Mouse (Mus musculus) splenic B cell, adult 2 months (primary cell): ENCODE data around the gene Nr2f1.
A peak's percentile ranks its signal among the peaks of the same experiment; 100 is the strongest.

Source experiments
- DNase-seq: peaks from one replicate; pipeline ENCODE4 v3.0.0-alpha.2; 2011; ENCODE audit warnings: low read depth, low spot score
- H3K27me3 ChIP-seq: 2 replicates; pipeline ENCODE4 v1.6.1; 2012; ENCODE audit warnings: mild to moderate bottlenecking, low read length, moderate library complexity, mixed read lengths; ENCODE audit not compliant: control insufficient read depth, poor library complexity, insufficient read depth, severe bottlenecking
- H3K36me3 ChIP-seq: 2 replicates; pipeline ENCODE4 v1.6.1; 2012; ENCODE audit warnings: mild to moderate bottlenecking, low read length, moderate library complexity, mixed read lengths; ENCODE audit not compliant: control insufficient read depth, poor library complexity, insufficient read depth, severe bottlenecking

Nr2f1 gene

GRCm38 (mm10) chr13:78194135-78194849 lies 5.3 kb downstream of the Nr2f1 start:
- H3K36me3 ChIP-seq, result no peaks in the 10 kb centered on the region
- DNase-seq, result no peak
- H3K27me3 ChIP-seq, result peaks cover 3% of the 10 kb centered on the region

DNA sequence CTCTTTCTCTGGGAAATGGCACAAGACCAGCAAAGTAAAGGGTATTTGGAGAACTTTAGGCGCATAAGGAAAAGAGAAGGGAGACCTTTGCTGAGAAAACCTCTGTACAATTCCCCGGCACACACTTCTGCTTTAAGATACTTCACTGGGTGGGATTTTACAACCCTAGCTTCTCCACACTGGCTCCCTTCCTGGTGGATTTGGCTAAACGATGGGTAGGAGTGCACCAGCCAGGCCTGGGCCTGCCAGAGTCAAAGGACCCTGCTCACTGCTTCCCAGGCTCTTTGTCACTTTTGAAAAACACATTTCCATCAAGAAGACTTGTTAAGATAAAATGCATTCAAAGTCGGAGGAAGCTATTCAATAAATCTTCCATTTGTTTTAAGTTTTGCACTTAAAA lies 6.3 kb downstream of the Nr2f1 start:
- DNase-seq, result no peak
- peaks cover 2% of the 10 kb centered on the region; the same call in 1 of the 2 replicates for H3K27me3 ChIP-seq
- no peaks in the 10 kb centered on the region for H3K36me3 ChIP-seq

DNA sequence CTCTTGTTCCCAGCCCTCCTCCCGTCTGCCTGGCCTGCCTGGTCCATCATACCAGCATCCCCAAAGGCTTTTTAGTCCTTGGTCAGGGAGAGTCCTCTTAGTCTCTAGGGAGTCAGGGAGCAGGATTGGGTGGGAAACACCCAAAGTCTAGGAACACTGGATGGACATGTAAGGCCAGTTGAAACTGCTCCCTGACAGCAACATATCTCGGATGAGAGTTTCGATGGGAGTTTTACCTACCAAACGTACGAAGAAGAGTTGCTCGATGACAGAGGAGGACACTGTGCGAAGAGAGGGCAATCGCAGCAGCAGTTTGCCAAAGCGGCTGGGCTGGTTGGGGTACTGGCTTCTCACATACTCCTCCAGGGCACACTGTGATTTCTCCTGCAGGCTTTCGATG lies 10.0 kb downstream of the Nr2f1 start:
- H3K27me3 ChIP-seq, result no peaks in the 10 kb centered on the region
- H3K36me3 ChIP-seq, result no peaks in the 10 kb centered on the region
- no peak for DNase-seq

- H3K36me3 ChIP-seq, result no peaks in the 10 kb centered on the region
- H3K27me3 ChIP-seq, result peaks cover 3% of the 10 kb centered on the region; the same call in 1 of the 2 replicates
- no peak for DNase-seq
Observed at GRCm38 (mm10) chr13:78187833-78188232, 11.7 kb downstream of the Nr2f1 start.

GRCm38 (mm10) chr13:78186340-78186946 lies 13.1 kb downstream of the Nr2f1 start:
- Histone ChIP-seq H3K36me3 (no peaks in the 10 kb centered on the region), H3K27me3 (peaks cover 3% of the 10 kb centered on the region; the same call in 1 of the 2 replicates)
- peak; percentile 33 for DNase-seq

DNA sequence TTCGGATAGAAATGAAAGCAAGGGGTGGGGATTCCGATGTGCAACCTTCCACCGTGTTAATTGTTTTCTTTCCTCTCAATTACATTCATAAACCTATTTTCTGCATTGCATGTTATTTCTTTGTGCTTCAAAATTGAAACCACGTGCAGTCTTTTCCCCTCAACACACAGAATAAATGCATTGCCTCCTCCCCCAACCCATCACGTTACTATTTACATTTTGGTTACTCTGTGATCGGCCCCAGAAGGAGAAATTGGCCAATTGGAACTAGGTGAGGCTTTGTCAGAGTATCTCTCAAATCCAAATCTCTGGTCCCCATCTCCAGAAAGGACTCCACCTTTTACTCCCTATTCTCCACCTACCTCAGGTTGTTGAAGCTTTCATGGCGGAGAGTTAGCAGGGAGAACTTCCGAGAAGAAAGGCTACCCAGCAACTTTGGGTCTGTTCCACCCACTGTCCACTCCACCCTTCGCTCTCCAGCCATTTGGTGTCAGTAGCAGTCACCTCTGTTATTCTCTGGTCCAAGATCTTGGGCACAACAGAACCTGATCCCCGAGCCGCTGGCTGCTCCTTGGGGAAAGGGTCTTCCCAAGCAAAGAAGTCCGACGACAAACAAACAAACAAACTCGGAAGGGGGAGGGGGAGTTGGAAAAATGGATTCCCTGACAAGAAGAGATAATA lies 14.6 kb downstream of the Nr2f1 start:
- no peaks in the 10 kb centered on the region for H3K36me3 ChIP-seq
- DNase-seq, result no peak
- H3K27me3 ChIP-seq, result peaks cover 3% of the 10 kb centered on the region; the same call in 1 of the 2 replicates

DNA sequence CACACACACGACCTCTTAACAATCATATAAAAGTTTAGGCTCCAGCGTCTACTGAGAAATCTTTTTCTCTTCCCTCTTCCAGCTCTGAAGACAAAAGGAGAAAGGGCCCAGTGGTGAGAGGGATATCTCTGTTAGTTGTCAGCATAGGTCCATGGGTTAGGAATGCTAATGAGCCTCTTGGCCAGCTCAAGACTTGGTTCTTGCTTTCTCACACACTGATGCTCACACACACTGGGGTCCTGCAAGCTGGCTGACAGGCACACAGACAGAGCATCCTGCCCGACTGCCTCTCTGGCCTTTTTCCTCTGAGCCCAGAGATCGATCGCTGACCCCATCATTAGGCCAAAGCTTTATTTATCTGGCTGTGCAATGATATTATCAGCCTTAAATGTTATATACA lies 15.6 kb downstream of the Nr2f1 start:
- DNase-seq, result no peak
- H3K36me3 ChIP-seq, result no peaks in the 10 kb centered on the region

GRCm38 (mm10) chr13:78183004-78183403 lies 16.6 kb downstream of the Nr2f1 start:
- DNase-seq, result no peak
- H3K36me3 ChIP-seq, result no peaks in the 10 kb centered on the region
- peaks cover 3% of the 10 kb centered on the region; the same call in 1 of the 2 replicates for H3K27me3 ChIP-seq

More for the DNA sequence above, 15.6 kb downstream of the Nr2f1 start:
- peaks cover 3% of the 10 kb centered on the region; the same call in 1 of the 2 replicates for H3K27me3 ChIP-seq

DNA sequence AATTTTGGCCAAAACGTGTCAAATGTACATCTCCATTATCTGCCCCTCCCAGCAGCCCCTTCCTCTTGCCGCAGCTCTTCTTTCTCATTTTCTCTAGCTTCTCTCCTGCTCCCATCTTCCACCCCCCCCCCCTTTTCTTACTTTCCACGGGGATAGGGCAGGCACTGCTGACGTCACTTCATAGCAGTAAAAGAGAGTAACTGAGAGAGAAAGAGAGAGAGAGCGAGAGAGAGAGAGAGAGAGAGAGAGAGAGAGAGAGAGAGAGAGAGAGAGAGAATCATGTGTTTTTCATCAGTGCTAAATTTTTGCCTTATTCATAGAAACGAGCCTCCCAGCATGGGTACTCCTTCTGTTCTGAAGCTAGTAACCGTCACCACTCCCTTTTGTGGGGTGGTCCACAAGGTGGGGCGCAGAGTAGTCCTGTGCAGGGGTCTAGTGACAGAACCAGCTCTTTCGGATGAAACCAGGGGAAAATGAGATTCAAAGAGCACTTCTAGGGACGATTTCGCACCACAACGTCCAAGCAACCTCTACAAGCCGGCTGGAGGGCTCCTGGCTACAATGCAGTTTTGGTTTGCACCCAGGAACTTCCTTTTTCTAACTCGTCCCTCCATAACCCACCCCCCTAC lies 17.5 kb downstream of the Nr2f1 start:
- no peak for DNase-seq

DNA sequence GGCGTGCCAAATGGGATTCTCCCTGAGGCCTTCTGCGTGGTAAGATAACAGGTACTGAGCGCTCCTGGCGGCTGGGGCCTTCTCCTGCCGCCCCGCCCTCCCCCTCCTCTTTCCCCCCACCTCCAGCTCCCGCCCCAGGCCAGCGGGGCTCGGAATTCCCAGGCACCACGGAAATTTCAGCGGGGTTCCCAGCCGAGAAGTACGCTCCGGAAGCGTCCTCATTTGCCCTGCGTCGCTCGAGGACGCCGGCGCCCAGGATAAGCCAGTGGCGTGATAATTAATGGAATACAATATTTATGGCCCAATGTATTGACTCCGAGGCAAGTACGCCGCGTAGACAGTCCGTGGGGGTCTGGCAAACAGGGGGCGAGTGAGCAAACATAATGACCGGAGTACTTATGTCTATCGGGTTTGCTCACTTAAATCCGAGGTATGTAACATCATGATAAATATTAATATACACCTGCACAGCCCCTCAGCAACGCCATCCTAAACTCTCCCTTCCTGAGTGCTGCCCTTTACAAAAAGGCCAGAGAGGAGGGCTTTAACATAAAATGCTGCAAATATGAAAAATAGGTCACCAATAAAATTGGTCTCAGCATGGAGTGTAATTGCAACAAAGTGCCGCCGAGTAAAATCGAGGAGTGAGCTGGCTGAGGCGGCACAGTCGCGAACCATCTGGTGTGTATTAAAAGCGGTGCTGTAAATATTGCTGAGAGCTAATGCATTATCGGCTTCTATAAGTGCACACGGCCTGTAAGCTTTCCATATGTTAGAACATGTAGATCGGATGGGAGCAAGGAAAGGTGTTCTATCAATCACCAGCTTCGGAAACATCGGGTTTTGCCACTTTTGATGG lies 18.3 kb downstream of the Nr2f1 start:
- no peak for DNase-seq
- no peaks in the 10 kb centered on the region for H3K36me3 ChIP-seq
- peaks cover 3% of the 10 kb centered on the region; the same call in 1 of the 2 replicates for H3K27me3 ChIP-seq

More for the DNA sequence above, 17.5 kb downstream of the Nr2f1 start:
- Histone ChIP-seq H3K36me3 (no peaks in the 10 kb centered on the region), H3K27me3 (peaks cover 3% of the 10 kb centered on the region; the same call in 1 of the 2 replicates)

GRCm38 (mm10) chr13:78180261-78180660 lies 19.3 kb downstream of the Nr2f1 start:
- Histone ChIP-seq H3K27me3 (peaks cover 3% of the 10 kb centered on the region; the same call in 1 of the 2 replicates), H3K36me3 (no peaks in the 10 kb centered on the region)
- no peak for DNase-seq

- H3K27me3 ChIP-seq, result peaks cover 3% of the 10 kb centered on the region; the same call in 1 of the 2 replicates
- no peak for DNase-seq
- H3K36me3 ChIP-seq, result no peaks in the 10 kb centered on the region
Observed at GRCm38 (mm10) chr13:78179312-78180097, 20.1 kb downstream of the Nr2f1 start.

GRCm38 (mm10) chr13:78178771-78179170 lies 20.8 kb downstream of the Nr2f1 start:
- H3K27me3 ChIP-seq, result peaks cover 3% of the 10 kb centered on the region; the same call in 1 of the 2 replicates
- no peaks in the 10 kb centered on the region for H3K36me3 ChIP-seq
- DNase-seq, result no peak
